Mouse (Mus musculus): ENCODE measurements around the gene Gnl2. TPM values are rescaled to one million over a fixed set of nuclear protein-coding genes. Genes with fewer than 3 reads are reported as not detected.

Gnl2 gene
- polyA plus RNA-seq, 1 experiment from 2014 or later = 86.2 TPM

Other genes with a start within 250 kb of the Gnl2 start
- 16.1 and 16.9 TPM in 2 replicates for gene Mtf1, start 214.5 kb upstream of the Gnl2 start, polyA plus RNA-seq (2016; fragmentation: Nextera tagmentation; extraction: Ambion mirVana)
- 25.8 and 39.3 TPM in 2 replicates for gene Yrdc, start 165.9 kb upstream of the Gnl2 start, polyA plus RNA-seq (2016; fragmentation: Nextera tagmentation; extraction: Ambion mirVana)
- gene 1110065P20Rik, start 165.4 kb upstream of the Gnl2 start, polyA plus RNA-seq (2016; fragmentation: Nextera tagmentation; extraction: Ambion mirVana) = 45.0 and 58.0 TPM in 2 replicates
- gene Maneal, start 154.4 kb upstream of the Gnl2 start, polyA plus RNA-seq (2016; fragmentation: Nextera tagmentation; extraction: Ambion mirVana) = 0.09 and 0.11 TPM in 2 replicates
- 0.08 TPM in 1 of 2 replicates, not detected in the other for gene Epha10, start 135.7 kb upstream of the Gnl2 start, polyA plus RNA-seq (2016; fragmentation: Nextera tagmentation; extraction: Ambion mirVana)
- gene 9930104L06Rik, start 79.5 kb upstream of the Gnl2 start, polyA plus RNA-seq (2016; fragmentation: Nextera tagmentation; extraction: Ambion mirVana) = 11.6 and 12.7 TPM in 2 replicates
- gene Cdca8, start 77.3 kb upstream of the Gnl2 start, polyA plus RNA-seq (2016; fragmentation: Nextera tagmentation; extraction: Ambion mirVana) = 147 and 176 TPM in 2 replicates
- 6.2 and 12.9 TPM in 2 replicates for gene Rspo1, start 30.2 kb upstream of the Gnl2 start, polyA plus RNA-seq (2016; fragmentation: Nextera tagmentation; extraction: Ambion mirVana)
- 0.12 and 0.28 TPM in 2 replicates for gene Dnali1, start 49.1 kb downstream of the Gnl2 start, polyA plus RNA-seq (2016; fragmentation: Nextera tagmentation; extraction: Ambion mirVana)
- 22.0 and 25.6 TPM in 2 replicates for gene Snip1, start 50.1 kb downstream of the Gnl2 start, polyA plus RNA-seq (2016; fragmentation: Nextera tagmentation; extraction: Ambion mirVana)
- gene Meaf6, start 68.5 kb downstream of the Gnl2 start, polyA plus RNA-seq (2016; fragmentation: Nextera tagmentation; extraction: Ambion mirVana) = 43.6 and 55.6 TPM in 2 replicates
- 0.92 and 1.2 TPM in 2 replicates for gene Zc3h12a, start 111.3 kb downstream of the Gnl2 start, polyA plus RNA-seq (2016; fragmentation: Nextera tagmentation; extraction: Ambion mirVana)